Mouse (Mus musculus) brain, embryonic 14.5 days (tissue): ENCODE measurements at regions not wholly inside any gene's neighbourhood (a gene's known extent, or its start where the extent isn't known, plus 50 kb on each side); places are given as distances from the start of the nearest gene placed in this dataset.

ENCODE experiments used
- CTCF ChIP-seq: fragments of 200-500 bp; IDR thresholded peaks from 2 replicates; pipeline ENCODE4 v1.5.1; 2012; ENCODE audit warnings: inconsistent platforms, mild to moderate bottlenecking, moderate library complexity, borderline replicate concordance; ENCODE audit not compliant: insufficient read depth, insufficient read length; ENCODE audit errors: extremely low read depth
- POLR2A ChIP-seq: fragments of 200-500 bp; IDR thresholded peaks from 2 replicates; pipeline ENCODE4 v1.6.1; 2012; ENCODE audit warnings: mild to moderate bottlenecking, inconsistent platforms, borderline replicate concordance; ENCODE audit not compliant: poor library complexity, insufficient read depth, insufficient read length, severe bottlenecking; ENCODE audit errors: extremely low read depth

DNA sequence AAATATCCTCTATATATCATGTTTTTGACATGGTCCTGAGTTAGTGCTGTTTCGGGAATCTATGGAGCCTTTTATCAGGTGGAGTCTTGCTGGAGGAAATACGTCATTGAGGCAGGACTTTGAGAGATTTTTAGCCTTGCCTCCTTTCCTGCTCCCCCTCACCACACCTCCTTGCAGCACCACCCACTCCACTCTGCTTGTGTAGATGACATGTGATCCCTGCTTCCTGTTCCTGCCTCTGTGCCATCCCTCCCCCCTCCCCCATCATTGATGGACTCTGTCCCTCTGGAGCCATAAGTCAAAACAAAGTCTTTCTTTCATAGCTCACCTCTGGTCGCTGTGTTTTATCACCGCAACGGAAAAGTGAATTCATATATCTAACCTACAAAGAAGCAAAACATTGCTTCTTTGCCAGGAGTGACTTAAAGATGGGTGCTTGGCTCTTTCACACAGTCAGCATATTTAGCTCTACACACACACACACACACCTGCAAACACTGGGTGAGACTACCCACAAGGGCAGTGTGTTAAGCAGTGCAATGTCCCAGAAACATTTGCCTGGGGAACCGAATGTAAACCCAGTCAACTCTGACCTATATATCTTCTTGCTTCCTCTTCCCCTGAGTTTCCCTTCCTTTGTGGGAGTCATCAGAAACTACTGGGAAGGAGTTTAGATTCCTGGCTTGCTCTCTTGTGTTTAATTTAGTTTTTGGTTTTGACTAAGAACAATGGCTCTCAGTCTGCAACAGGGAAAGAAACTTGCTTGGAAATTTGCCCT, 123.1 kb upstream of the Mylip start:
- no peak for TF ChIP-seq CTCF
- no peak for TF ChIP-seq POLR2A
